8 mouse cellular contexts compared by ENCODE assay signal in genomic region chr7:139389213-139389761, GRCm38 (mm10). TPM values are rescaled to one million over a fixed set of nuclear protein-coding genes. Genes with fewer than 3 reads are reported as not detected.
DNase-seq lines count a peak whose midpoint lies in the region; ATAC-seq and TF ChIP-seq lines count a peak whose summit lies in the region.

No protein-coding gene starts in this region.

- no peaks in the 10 kb centered on the region for H3K27me3 ChIP-seq in forebrain, embryonic 16.5 days (replicated peaks; ENCODE audit: control insufficient read depth, insufficient read depth, low read length)
- H3K27me3 ChIP-seq in limb, embryonic 11.5 days (ENCODE audit: control insufficient read depth, insufficient read depth, low read length), result no peaks in the 10 kb centered on the region
- H3K27me3 ChIP-seq in midbrain, postnatal 0 days (ENCODE audit: insufficient read depth, low read length), result no peaks in the 10 kb centered on the region

- no peak overlapping the region for H3K27ac ChIP-seq in forebrain, embryonic 16.5 days (ENCODE audit: low read length)
- H3K27ac ChIP-seq in limb, embryonic 11.5 days (replicated peaks; ENCODE audit: low read depth, low read length), result no peak overlapping the region; the same call in 1 of the 2 replicates
- H3K27ac ChIP-seq in midbrain, postnatal 0 days (ENCODE audit: low read depth, low read length), result peak overlapping the region; percentile 75

- peak overlapping the region; percentile 76 for H3K9ac ChIP-seq in forebrain, embryonic 16.5 days (replicated peaks; ENCODE audit: low read depth, low read length)
- H3K9ac ChIP-seq in limb, embryonic 11.5 days (ENCODE audit: low read length), result peak overlapping the region; percentile 83
- H3K9ac ChIP-seq in midbrain, postnatal 0 days (replicated peaks; ENCODE audit: low read length, poor library complexity, severe bottlenecking), result peak overlapping the region; percentile 86

- no peaks in the 10 kb centered on the region for H3K36me3 ChIP-seq in forebrain, embryonic 16.5 days (ENCODE audit: control insufficient read depth, insufficient read depth)
- no peaks in the 10 kb centered on the region for H3K36me3 ChIP-seq in limb, embryonic 11.5 days (ENCODE audit: control insufficient read depth, insufficient read depth, low read length)
- H3K36me3 ChIP-seq in midbrain, postnatal 0 days (ENCODE audit: insufficient read depth, low read length), result no peaks in the 10 kb centered on the region

- ATAC-seq in forebrain, embryonic 16.5 days, result peak; percentile 60; the same call in 1 of the 2 replicates
- ATAC-seq in limb, embryonic 11.5 days (ENCODE audit: insufficient number of reproducible peaks, low FRiP score, low TSS enrichment, low read depth), result peak; percentile 41
- peak; percentile 0; the same call in 1 of the 2 replicates for ATAC-seq in midbrain, postnatal 0 days (ENCODE audit: low FRiP score)

- H3K4me3 ChIP-seq in forebrain, embryonic 16.5 days (replicated peaks; ENCODE audit: low read length), result peak overlapping the region; percentile 73
- peak overlapping the region; percentile 74 for H3K4me3 ChIP-seq in limb, embryonic 11.5 days (ENCODE audit: low read depth, low read length)
- peak overlapping the region; percentile 86 for H3K4me3 ChIP-seq in midbrain, postnatal 0 days (ENCODE audit: low read depth, low read length)

- peak; percentile 34 for DNase-seq in layer of hippocampus, adult 9-11 months
- no peak for DNase-seq in layer of hippocampus, postnatal 14 days (ENCODE audit: low spot score in 2 of 2)
- peak; percentile 29 for DNase-seq in adipocyte (ENCODE audit: low spot score)
- peak; percentile 55 for DNase-seq in limb, embryonic 11.5 days (ENCODE audit: low spot score)
- DNase-seq in midbrain, postnatal 0 days (ENCODE audit: low spot score), result no peak
- DNase-seq in left cerebral cortex, adult 9 months (ENCODE audit: low spot score in 2 of 2), result no peak
- DNase-seq in frontal cortex, postnatal 10 days (ENCODE audit: low spot score in 2 of 2), result no peak

- no peaks in the 10 kb centered on the region for H3K9me3 ChIP-seq in forebrain, embryonic 16.5 days (ENCODE audit: control insufficient read depth, low read length)
- H3K9me3 ChIP-seq in limb, embryonic 11.5 days (ENCODE audit: control insufficient read depth, low read length), result no peaks in the 10 kb centered on the region
- H3K9me3 ChIP-seq in midbrain, postnatal 0 days (ENCODE audit: low read length), result no peaks in the 10 kb centered on the region

- peak; percentile 36 for TF ChIP-seq CTCF in midbrain, postnatal 0 days (IDR thresholded peaks at IDR 0.05)

- WGBS in forebrain, embryonic 16.5 days, result 1% methylated on average over 52 of the region's 53 CpGs
- WGBS in limb, embryonic 11.5 days, result under 1% methylated on average over 41 of the region's 53 CpGs
- 0% methylated on average over 25 of the region's 53 CpGs for WGBS in midbrain, postnatal 0 days

- H3K4me2 ChIP-seq in forebrain, embryonic 16.5 days (ENCODE audit: low read length), result peak overlapping the region; percentile 71
- H3K4me2 ChIP-seq in limb, embryonic 11.5 days (ENCODE audit: low read depth, severe bottlenecking), result peak overlapping the region; percentile 73
- peak overlapping the region; percentile 73 for H3K4me2 ChIP-seq in midbrain, postnatal 0 days (ENCODE audit: low read depth, low read length, poor library complexity, severe bottlenecking)

- peaks cover 18% of the 10 kb centered on the region for H3K4me1 ChIP-seq in forebrain, embryonic 16.5 days (replicated peaks; ENCODE audit: control insufficient read depth, insufficient read depth, low read length)
- H3K4me1 ChIP-seq in limb, embryonic 11.5 days (ENCODE audit: control insufficient read depth, insufficient read depth, low read length), result 0 out of 2 replicates have a peak, but pooled peaks cover 7% of the 10 kb centered on the region
- H3K4me1 ChIP-seq in midbrain, postnatal 0 days (ENCODE audit: insufficient read depth, low read length), result peaks cover 13% of the 10 kb centered on the region

RNA-seq across cellular contexts. Expression of gene Inpp5a, which starts 0.4 kb away (rescaled TPM):
- total RNA-seq in layer of hippocampus, postnatal 14 days (2021), result 10 to 100 TPM; 41.1 to 41.2 TPM
- polyA plus RNA-seq in forebrain, embryonic 16.5 days (2015; fragmentation: Nextera tagmentation; extraction: Ambion mirVana), result 9.3 and 11.2 TPM in 2 replicates
- 23.0 and 24.4 TPM in 2 replicates for polyA plus RNA-seq in limb, embryonic 11.5 days (2014; fragmentation: Nextera tagmentation; extraction: Ambion mirVana)
- total RNA-seq in midbrain, postnatal 0 days (2014; rRNA removed), result 15.1 and 20.9 TPM in 2 replicates
- 20.4 and 21.2 TPM in 2 replicates for polyA plus RNA-seq in midbrain, postnatal 0 days (2015; fragmentation: Nextera tagmentation; extraction: Ambion mirVana)

Comparison
In these comparisons a context has a peak if more than half of its experiments do, and no peak if none do; other contexts are left out.
1. DNase-seq: peak in layer of hippocampus, adult 9-11 months (single experiment), adipocyte (single experiment) and limb, embryonic 11.5 days (single experiment); none in layer of hippocampus, postnatal 14 days (0 of 2), midbrain, postnatal 0 days (single experiment), left cerebral cortex, adult 9 months (0 of 2) and frontal cortex, postnatal 10 days (0 of 2).
2. ATAC-seq: peak in every context shown above with its lines; median percentile 60 in forebrain, embryonic 16.5 days; 41 in limb, embryonic 11.5 days; 0 in midbrain, postnatal 0 days.
3. Peak in every context shown above with its lines, with median percentiles within 50 percentile points of each other: H3K4me2 ChIP-seq, H3K4me3 ChIP-seq and H3K9ac ChIP-seq.